In genomic region chr2:148407870-148408760, GRCm38 (mm10) we compare ENCODE assay signal across 8 mouse cellular contexts. TPM values are rescaled to one million over a fixed set of nuclear protein-coding genes. Genes with fewer than 3 reads are reported as not detected.
DNase-seq lines count a peak whose midpoint lies in the region; ATAC-seq and TF ChIP-seq lines count a peak whose summit lies in the region.

Gene Thbd (minus strand): TSS chr2:148408188.

- peak within 1 kb of the TSS; percentile 67 for H3K4me2 ChIP-seq in hindbrain, embryonic 14.5 days (replicated peaks)
- H3K4me2 ChIP-seq in limb, embryonic 14.5 days (replicated peaks; ENCODE audit: low read depth, low read length, severe bottlenecking): peak within 1 kb of the TSS; percentile 77
- peak within 1 kb of the TSS; percentile 61 for H3K4me2 ChIP-seq in midbrain, embryonic 12.5 days (replicated peaks)
- H3K4me2 ChIP-seq in stomach, embryonic 15.5 days: peak within 1 kb of the TSS; percentile 81

- no peaks in the 10 kb centered on the region for H3K79me3 ChIP-seq in C2C12 (ENCODE audit: low read depth)

- ATAC-seq in hindbrain, embryonic 14.5 days (ENCODE audit: low FRiP score): peak; percentile 56; the same call in 1 of the 2 replicates
- peak; percentile 66 for ATAC-seq in limb, embryonic 14.5 days (ENCODE audit: low FRiP score, low read depth)
- peak; percentile 58 for ATAC-seq in midbrain, embryonic 12.5 days (ENCODE audit: low FRiP score, low read depth)
- ATAC-seq in stomach, embryonic 15.5 days (ENCODE audit: insufficient read depth, low FRiP score, low read depth): peak; percentile 73

- peak within 1 kb of the TSS; percentile 62 for H3ac ChIP-seq in C2C12 (ENCODE audit: control insufficient read depth, insufficient read length, low read depth)

- H3K79me2 ChIP-seq in C2C12 (ENCODE audit: control insufficient read depth, insufficient read depth): peaks cover 18% of the 10 kb centered on the region

- peak within 1 kb of the TSS; percentile 54 for H3K9ac ChIP-seq in hindbrain, embryonic 14.5 days
- H3K9ac ChIP-seq in limb, embryonic 14.5 days (ENCODE audit: low read depth, low read length, severe bottlenecking): peak within 1 kb of the TSS; percentile 28
- peak within 1 kb of the TSS; percentile 37 for H3K9ac ChIP-seq in midbrain, embryonic 12.5 days (replicated peaks)
- H3K9ac ChIP-seq in stomach, embryonic 15.5 days: peak within 1 kb of the TSS; percentile 19; the same call in 1 of the 2 replicates

- peak within 1 kb of the TSS; percentile 36 for H3K4me3 ChIP-seq in C2C12 (ENCODE audit: insufficient read depth, poor library complexity, severe bottlenecking)
- H3K4me3 ChIP-seq in hindbrain, embryonic 14.5 days (replicated peaks; ENCODE audit: low read length): peak within 1 kb of the TSS; percentile 36
- H3K4me3 ChIP-seq in limb, embryonic 14.5 days (replicated peaks; ENCODE audit: low read length): peak within 1 kb of the TSS; percentile 44
- peak within 1 kb of the TSS; percentile 40 for H3K4me3 ChIP-seq in midbrain, embryonic 12.5 days
- H3K4me3 ChIP-seq in stomach, embryonic 15.5 days (replicated peaks): peak within 1 kb of the TSS; percentile 47

- H3K27ac ChIP-seq in hindbrain, embryonic 14.5 days: no peak within 1 kb of the TSS
- no peak within 1 kb of the TSS for H3K27ac ChIP-seq in limb, embryonic 14.5 days (replicated peaks; ENCODE audit: low read depth, low read length)
- no peak within 1 kb of the TSS; the same call in 1 of the 2 replicates for H3K27ac ChIP-seq in midbrain, embryonic 12.5 days (replicated peaks)
- H3K27ac ChIP-seq in stomach, embryonic 15.5 days: peak within 1 kb of the TSS; percentile 37

- no peak for TF ChIP-seq CTCF in C2C12 (IDR thresholded peaks at IDR 0.05; ENCODE audit: control insufficient read depth, insufficient read depth, insufficient read length)

- 3% methylated on average over 35 of the region's 35 CpGs for WGBS in hindbrain, embryonic 14.5 days
- 2% methylated on average over 35 of the region's 35 CpGs for WGBS in limb, embryonic 14.5 days
- 3% methylated on average over 35 of the region's 35 CpGs for WGBS in midbrain, embryonic 12.5 days
- 2% methylated on average over 35 of the region's 35 CpGs for WGBS in stomach, embryonic 15.5 days

- H3K4me1 ChIP-seq in hindbrain, embryonic 14.5 days (replicated peaks; ENCODE audit: control insufficient read depth, insufficient read depth, low read length): peaks cover 23% of the 10 kb centered on the region
- H3K4me1 ChIP-seq in limb, embryonic 14.5 days (ENCODE audit: control insufficient read depth, insufficient read depth, low read length): 0 out of 2 replicates have a peak, but pooled peaks cover 12% of the 10 kb centered on the region
- peaks cover 24% of the 10 kb centered on the region for H3K4me1 ChIP-seq in midbrain, embryonic 12.5 days
- H3K4me1 ChIP-seq in stomach, embryonic 15.5 days: peaks cover 15% of the 10 kb centered on the region; the same call in 1 of the 2 replicates

- no peaks in the 10 kb centered on the region for H3K9me3 ChIP-seq in hindbrain, embryonic 14.5 days (ENCODE audit: control insufficient read depth, low read length)
- H3K9me3 ChIP-seq in limb, embryonic 14.5 days (ENCODE audit: control insufficient read depth, low read length): no peaks in the 10 kb centered on the region
- H3K9me3 ChIP-seq in midbrain, embryonic 12.5 days: no peaks in the 10 kb centered on the region
- no peaks in the 10 kb centered on the region for H3K9me3 ChIP-seq in stomach, embryonic 15.5 days

- peak; percentile 78 for DNase-seq in adrenal gland, postnatal 36 days
- DNase-seq in gastrocnemius, postnatal 10 days: peak; percentile 56
- DNase-seq in hindbrain, embryonic 14.5 days (ENCODE audit: low spot score): no peak
- peak; percentile 55 for DNase-seq in limb, embryonic 14.5 days (ENCODE audit: low spot score)
- DNase-seq in layer of hippocampus, adult 8-10 months (ENCODE audit: low spot score in 2 of 2): no peak

- no peaks in the 10 kb centered on the region for H3K36me3 ChIP-seq in C2C12 (ENCODE audit: control insufficient read depth, insufficient read depth)
- H3K36me3 ChIP-seq in hindbrain, embryonic 14.5 days (replicated peaks; ENCODE audit: control insufficient read depth, insufficient read depth): no peaks in the 10 kb centered on the region
- no peaks in the 10 kb centered on the region for H3K36me3 ChIP-seq in limb, embryonic 14.5 days (ENCODE audit: control insufficient read depth, insufficient read depth, low read length)
- no peaks in the 10 kb centered on the region for H3K36me3 ChIP-seq in midbrain, embryonic 12.5 days
- no peaks in the 10 kb centered on the region for H3K36me3 ChIP-seq in stomach, embryonic 15.5 days

- H3K27me3 ChIP-seq in C2C12 (ENCODE audit: control insufficient read depth, insufficient read depth, insufficient read length): no peaks in the 10 kb centered on the region
- H3K27me3 ChIP-seq in hindbrain, embryonic 14.5 days (ENCODE audit: control insufficient read depth, insufficient read depth, low read length): peaks cover 48% of the 10 kb centered on the region
- H3K27me3 ChIP-seq in limb, embryonic 14.5 days (ENCODE audit: control insufficient read depth, insufficient read depth, low read length): peaks cover 44% of the 10 kb centered on the region
- peaks cover 56% of the 10 kb centered on the region for H3K27me3 ChIP-seq in midbrain, embryonic 12.5 days
- H3K27me3 ChIP-seq in stomach, embryonic 15.5 days (replicated peaks): peaks cover 21% of the 10 kb centered on the region

- TF ChIP-seq POLR2A in limb, embryonic 14.5 days (IDR thresholded peaks at IDR 0.05; ENCODE audit: borderline replicate concordance, extremely low read depth, insufficient read depth, insufficient read length): no peak

TF ChIP-seq in C2C12, 6 proteins besides CTCF, POLR2A, EP300 and RAD21:
- TF ChIP-seq FOSL1 (IDR thresholded peaks at IDR 0.05; ENCODE audit: insufficient read depth, low read length, poor library complexity, severe bottlenecking): no peak
- TF ChIP-seq MYOG (IDR thresholded peaks at IDR 0.05; ENCODE audit: control insufficient read depth, extremely low read depth, insufficient read length): no peak
- TF ChIP-seq MAX (IDR thresholded peaks at IDR 0.05): no peak
- no peak for TF ChIP-seq MYOD1 (IDR thresholded peaks at IDR 0.05; ENCODE audit: control insufficient read depth, insufficient read length, low read depth)
- TF ChIP-seq USF1 (IDR thresholded peaks at IDR 0.05; ENCODE audit: low read depth): no peak
- TF ChIP-seq CEBPB (IDR thresholded peaks at IDR 0.05; ENCODE audit: low read depth): no peak
TF ChIP-seq in C2C12: peak in this region for 0.

RNA-seq across cellular contexts. Expression of gene Thbd, which starts in this region (rescaled TPM):
- polyA plus RNA-seq in C2C12 (2012; fragmentation: generic; extraction: Trizol): 4.2 TPM
- 10 to 100 TPM; 20.5 to 34.7 TPM for total RNA-seq in adrenal gland, postnatal 36 days (2021)
- total RNA-seq in gastrocnemius, postnatal 10 days (2021): 10 to 100 TPM; 22.0 to 26.6 TPM
- 8.2 and 8.5 TPM in 2 replicates for polyA plus RNA-seq in hindbrain, embryonic 14.5 days (2014; fragmentation: Nextera tagmentation; extraction: Ambion mirVana)
- polyA plus RNA-seq in limb, embryonic 14.5 days (2012; rRNA removed): 15.1 and 17.3 TPM in 2 replicates
- 19.7 and 20.2 TPM in 2 replicates for polyA plus RNA-seq in limb, embryonic 14.5 days (2014; fragmentation: Nextera tagmentation; extraction: Ambion mirVana)
- 11.9 and 23.5 TPM in 2 replicates for polyA plus RNA-seq in midbrain, embryonic 12.5 days (2016; fragmentation: Nextera tagmentation; extraction: Ambion mirVana)
- 29.0 and 34.7 TPM in 2 replicates for polyA plus RNA-seq in stomach, embryonic 15.5 days (2015; fragmentation: Nextera tagmentation; extraction: Ambion mirVana)
- total RNA-seq in layer of hippocampus, adult 8-10 months (2022): 10 to 100 TPM in 1 of 4 experiments, 1 to 10 TPM in 3; 5.9 to 10.5 (median 7.9) TPM

Comparison
In these comparisons a context has a peak if more than half of its experiments do, and no peak if none do; other contexts are left out.
1. DNase-seq: peak in adrenal gland, postnatal 36 days (2 of 2), gastrocnemius, postnatal 10 days (single experiment) and limb, embryonic 14.5 days (single experiment); none in hindbrain, embryonic 14.5 days (single experiment) and layer of hippocampus, adult 8-10 months (0 of 2).
2. Peak in every context shown above with its lines, with median percentiles within 50 percentile points of each other: H3K4me3 ChIP-seq, ATAC-seq, H3K4me2 ChIP-seq and H3K9ac ChIP-seq.